Mouse (Mus musculus) hindbrain, embryonic 15.5 days (tissue): ENCODE results near the gene Mapk1ip1l. TPM values are rescaled to one million over a fixed set of nuclear protein-coding genes. Genes with fewer than 3 reads are reported as not detected.
"Not testable (repeated sequence)": the region's sequence is repeated elsewhere in the genome, so short reads cannot be mapped to it uniquely, and the experiment has no call there.

Experiments
- ATAC-seq: fragments of 200-750 bp; cut with Nextera tagmentation; 2 replicates; pipeline ENCODE4 v1.8.0; 2017; ENCODE audit warnings: low read depth, moderate number of reproducible peaks, moderate TSS enrichment; ENCODE audit not compliant: low FRiP score
- H3K27ac ChIP-seq: fragments of 300-500 bp; sonication (generic); replicated peaks from 2 replicates; pipeline ENCODE4 v1.5.1; 2015; ENCODE audit warnings: mild to moderate bottlenecking, inconsistent platforms
- H3K27me3 ChIP-seq: fragments of 300-500 bp; sonication (generic); 2 replicates; pipeline ENCODE4 v1.6.1; 2015; ENCODE audit warnings: control low read depth, inconsistent platforms
- H3K36me3 ChIP-seq: fragments of 300-500 bp; sonication (generic); 2 replicates; pipeline ENCODE4 v1.6.1; 2015; ENCODE audit warnings: control low read depth, inconsistent platforms
- H3K4me1 ChIP-seq: fragments of 300-500 bp; sonication (generic); replicated peaks from 2 replicates; pipeline ENCODE4 v1.6.1; 2015; ENCODE audit warnings: control low read depth, inconsistent platforms
- H3K4me2 ChIP-seq: fragments of 300-500 bp; sonication (generic); 2 replicates; pipeline ENCODE4 v1.6.1; 2015; ENCODE audit warnings: moderate library complexity, mild to moderate bottlenecking, inconsistent platforms
- H3K4me3 ChIP-seq: fragments of 300-500 bp; sonication (generic); 2 replicates; pipeline ENCODE4 v1.5.1; 2015; ENCODE audit warnings: mild to moderate bottlenecking, inconsistent platforms
- H3K9ac ChIP-seq: fragments of 300-500 bp; sonication (generic); 2 replicates; pipeline ENCODE4 v1.6.1; 2015; ENCODE audit warnings: inconsistent platforms
- H3K9me3 ChIP-seq: fragments of 300-500 bp; sonication (generic); 2 replicates; pipeline ENCODE4 v1.6.1; 2016; ENCODE audit warnings: control low read depth, inconsistent platforms
- WGBS: fragments of 180-500 bp; shearing (Covaris S2); methylation state at CpG from one replicate; pipeline ENCODE4 v1.1.7; 2015; 5-methylcytosine and 5-hydroxymethylcytosine counted together
- polyA plus RNA-seq: library from polyadenylated mRNA; unstranded; fragments of >200 nt; fragmentation: Nextera tagmentation; extraction: Ambion mirVana; gene quantifications from 2 replicates; pipeline ENCODE4 v1.2.1, GENCODE M21; 2015

The Mapk1ip1l gene
- polyA plus RNA-seq, 1 experiment from 2014 or later: 47.6 TPM

DNA sequence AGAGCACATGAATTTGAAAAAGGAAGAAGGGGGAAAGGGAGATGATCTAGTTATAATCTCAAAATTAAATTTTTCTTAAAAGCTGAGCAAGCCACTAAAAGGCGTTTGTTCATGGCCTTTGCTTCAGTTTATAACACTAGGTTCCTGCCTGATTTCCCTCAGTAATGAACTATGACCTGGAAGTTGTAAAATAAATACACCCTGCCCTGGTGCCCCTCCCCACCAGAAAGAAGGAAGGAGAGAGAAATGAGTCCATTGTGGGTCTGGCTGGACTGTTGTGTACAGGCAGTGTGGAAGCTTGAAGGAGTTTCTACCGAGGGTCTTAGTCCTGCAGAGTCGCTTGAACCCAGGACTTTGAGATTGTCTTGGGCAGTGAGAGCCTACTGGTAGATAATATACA lies 9.6 kb downstream of the Mapk1ip1l start:
- no peak for ATAC-seq

DNA sequence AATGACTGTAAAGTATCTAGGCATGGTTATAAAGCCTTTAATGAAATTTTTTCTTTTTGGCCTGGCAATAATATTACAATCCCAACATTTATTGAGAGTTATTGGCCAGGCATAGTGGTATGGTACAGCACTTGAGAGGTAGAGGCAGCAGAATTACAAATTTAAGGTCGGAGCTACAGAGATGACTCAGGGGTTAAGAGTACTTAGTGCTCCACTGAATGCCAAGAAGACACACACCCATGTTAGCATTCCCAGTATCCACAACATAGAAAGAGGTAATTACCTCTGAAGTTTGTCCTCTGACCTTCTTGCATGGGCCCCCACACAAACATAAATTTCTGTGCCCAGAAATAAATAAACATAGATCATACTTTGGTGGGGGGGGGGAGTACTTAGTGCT lies 11.0 kb downstream of the Mapk1ip1l start:
- H3K9ac ChIP-seq: no peak overlapping the region
- no peak overlapping the region for H3K4me3 ChIP-seq
- H3K27ac ChIP-seq: no peak overlapping the region
- H3K4me2 ChIP-seq: no peak overlapping the region
- H3K4me1 ChIP-seq: 0 out of 2 replicates have a peak, but pooled peaks cover 3% of the 10 kb centered on the region
- ATAC-seq: no peak
- peaks cover 28% of the 10 kb centered on the region for H3K36me3 ChIP-seq
- H3K27me3 ChIP-seq: no peaks in the 10 kb centered on the region
- WGBS: 97% methylated on average over 1 of the region's 1 CpGs
- H3K9me3 ChIP-seq: no peaks in the 10 kb centered on the region

More for the DNA sequence above, 9.6 kb downstream of the Mapk1ip1l start:
- peaks cover 24% of the 10 kb centered on the region for H3K36me3 ChIP-seq
- peaks cover 11% of the 10 kb centered on the region; the same call in 1 of the 2 replicates for H3K4me1 ChIP-seq
- H3K4me2 ChIP-seq: no peak overlapping the region
- no peaks in the 10 kb centered on the region for H3K9me3 ChIP-seq
- no peak overlapping the region for H3K9ac ChIP-seq
- no peak overlapping the region for H3K27ac ChIP-seq
- no peaks in the 10 kb centered on the region for H3K27me3 ChIP-seq
- no peak overlapping the region for H3K4me3 ChIP-seq
- WGBS: 90% methylated on average over 3 of the region's 3 CpGs

DNA sequence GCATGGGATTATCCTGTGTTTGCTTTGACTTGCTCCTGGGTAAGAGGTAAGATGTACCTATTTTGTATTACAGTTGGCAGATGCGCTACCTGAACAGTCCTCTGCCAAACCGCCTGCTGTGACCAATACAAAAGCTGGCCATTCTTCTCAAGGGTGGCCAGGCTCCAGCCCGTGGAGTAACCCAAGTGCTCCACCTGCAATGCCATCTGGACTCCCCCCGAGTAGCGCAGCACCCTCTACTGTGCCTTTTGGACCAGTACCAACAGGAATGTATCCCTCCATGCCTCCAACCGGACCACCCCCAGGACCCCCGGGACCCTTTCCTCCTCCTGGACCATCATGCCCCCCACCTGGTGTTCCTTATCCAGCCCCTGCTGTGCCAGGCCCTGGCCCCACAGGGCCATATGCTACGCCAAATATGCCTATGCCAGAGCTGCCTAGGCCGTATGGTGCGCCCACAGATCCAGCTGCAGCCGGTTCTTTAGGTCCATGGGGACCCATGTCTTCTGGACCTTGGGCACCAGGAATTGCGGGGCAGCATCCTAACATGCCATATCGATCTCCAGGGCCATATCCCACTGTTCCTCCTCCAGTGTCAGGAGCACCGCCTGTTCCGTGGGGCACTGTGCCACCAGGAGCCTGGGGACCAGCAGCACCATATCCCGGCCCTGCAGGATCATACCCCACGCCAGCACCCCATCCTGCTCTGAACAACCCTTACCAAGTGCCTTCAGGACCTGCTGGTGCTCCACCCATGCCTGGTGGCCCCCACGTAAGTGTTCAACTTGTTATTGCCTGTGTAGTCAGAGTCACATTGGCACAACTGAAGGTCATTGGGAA lies 12.5 kb downstream of the Mapk1ip1l start:
- 90% methylated on average over 18 of the region's 18 CpGs for WGBS
- Histone ChIP-seq H3K4me2 (no peak overlapping the region), H3K27me3 (no peaks in the 10 kb centered on the region), H3K4me1 (no peaks in the 10 kb centered on the region), H3K4me3 (no peak overlapping the region), H3K9ac (no peak overlapping the region), H3K9me3 (no peaks in the 10 kb centered on the region), H3K27ac (no peak overlapping the region), H3K36me3 (peaks cover 30% of the 10 kb centered on the region)
- 0 out of 2 replicates have a peak, but pooled peaks have one; percentile 27 for ATAC-seq

DNA sequence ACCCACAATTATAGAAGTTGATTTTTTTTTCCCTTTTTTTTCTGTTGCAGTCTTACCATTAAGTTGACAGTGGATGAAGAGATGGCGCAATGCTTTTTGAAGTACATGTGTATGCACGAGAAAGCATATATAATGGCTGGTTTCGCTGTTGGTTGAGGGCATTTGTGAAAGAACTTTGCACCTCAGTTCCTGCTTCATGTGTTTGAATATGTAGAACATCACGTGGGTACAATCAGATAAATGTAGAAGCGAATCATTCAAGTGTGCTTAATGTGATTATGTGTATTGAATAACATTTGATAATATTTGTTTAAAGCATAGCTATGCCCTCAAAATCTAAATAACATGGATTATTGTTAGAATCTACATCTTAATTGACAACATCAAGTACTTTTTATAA lies 21.3 kb downstream of the Mapk1ip1l start:
- no peak for ATAC-seq
- Histone ChIP-seq H3K27me3 (no peaks in the 10 kb centered on the region), H3K9me3 (no peaks in the 10 kb centered on the region), H3K4me1 (no peaks in the 10 kb centered on the region), H3K4me2 (no peak overlapping the region), H3K4me3 (no peak overlapping the region), H3K36me3 (peaks cover 11% of the 10 kb centered on the region; the same call in 1 of the 2 replicates), H3K9ac (no peak overlapping the region), H3K27ac (no peak overlapping the region)
- WGBS: 95% methylated on average over 5 of the region's 5 CpGs

DNA sequence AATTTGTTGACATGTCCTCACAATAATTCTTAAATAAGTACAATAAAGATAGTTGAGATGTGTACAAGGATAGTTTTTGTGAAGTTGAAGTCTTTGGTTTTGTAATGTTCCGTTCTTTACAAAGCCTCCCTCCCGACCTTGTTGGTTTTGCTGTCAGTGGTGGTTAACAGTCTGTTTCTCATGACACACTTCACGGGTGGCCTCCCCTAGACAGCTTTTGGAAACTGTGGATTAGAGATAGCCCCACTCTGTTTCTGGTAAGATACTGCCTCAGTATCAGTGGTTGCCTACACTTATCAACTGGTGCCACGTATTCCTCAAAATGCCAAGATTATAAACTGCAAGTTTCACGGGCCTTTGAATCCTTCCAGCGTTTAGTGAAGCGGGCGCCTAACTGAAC lies 23.5 kb downstream of the Mapk1ip1l start:
- WGBS: 95% methylated on average over 7 of the region's 8 CpGs
- not testable (repeated sequence) for H3K27ac ChIP-seq, H3K4me1 ChIP-seq, H3K27me3 ChIP-seq, H3K4me2 ChIP-seq, H3K9me3 ChIP-seq, H3K9ac ChIP-seq, H3K4me3 ChIP-seq, ATAC-seq
- H3K36me3 ChIP-seq: peaks cover 11% of the 10 kb centered on the region; the same call in 1 of the 2 replicates

DNA sequence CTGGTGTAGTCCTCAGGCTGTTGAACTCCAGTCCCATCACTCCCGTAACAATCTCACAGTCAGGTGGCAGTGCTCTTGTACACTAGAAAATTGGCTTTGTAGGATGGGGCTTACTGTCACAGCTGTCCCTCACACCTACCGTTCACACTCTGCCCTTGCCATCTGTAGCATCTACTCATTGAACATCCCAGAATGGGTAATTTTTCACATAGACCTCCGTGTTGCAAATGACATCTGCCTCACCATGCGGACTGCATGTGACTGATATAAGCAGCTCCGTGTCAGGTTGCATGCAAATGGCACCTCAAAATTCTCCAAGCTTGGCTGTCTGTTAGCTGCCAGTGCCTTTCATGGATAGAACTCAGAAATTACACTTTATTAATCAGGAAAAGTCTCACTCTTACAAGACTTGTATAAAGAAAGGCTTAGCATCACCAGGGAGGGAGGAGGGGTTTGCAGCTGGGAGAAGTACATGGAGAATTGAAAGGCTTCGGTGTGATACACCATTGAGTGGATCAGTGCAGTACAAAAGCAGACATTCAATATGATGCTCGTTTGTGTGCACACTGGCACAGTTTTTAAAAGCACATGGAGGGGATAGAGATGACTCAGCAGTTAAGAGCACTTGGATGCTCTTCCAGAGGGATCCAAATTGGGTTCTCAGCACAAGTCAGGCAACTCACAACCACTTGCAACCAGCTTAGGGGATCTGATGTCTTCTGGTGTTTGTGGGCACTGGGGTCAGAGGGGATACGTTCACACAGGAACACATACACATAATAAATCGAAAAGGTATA lies 28.1 kb downstream of the Mapk1ip1l start:
- 83% methylated on average over 9 of the region's 9 CpGs for WGBS

DNA sequence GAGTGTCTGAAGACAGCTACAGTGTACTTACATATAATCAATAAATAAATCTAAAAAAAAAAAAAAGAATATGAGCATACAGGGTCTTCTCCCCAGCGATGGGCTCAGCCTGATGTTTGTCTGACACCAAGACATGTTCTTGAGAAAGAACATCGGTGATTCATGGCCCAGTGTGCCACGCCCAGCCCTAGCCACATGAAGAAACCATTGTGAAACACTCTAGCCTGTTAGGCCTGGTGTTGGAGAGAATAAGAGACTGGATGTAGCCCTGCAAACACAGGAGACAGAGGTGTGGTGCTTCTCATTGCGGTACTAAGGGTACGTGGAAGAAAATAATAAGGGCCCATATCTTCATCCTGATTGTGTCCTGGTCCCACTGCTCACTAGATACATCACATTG lies 29.3 kb downstream of the Mapk1ip1l start:
- no peaks in the 10 kb centered on the region for H3K4me1 ChIP-seq
- ATAC-seq: no peak
- H3K9ac ChIP-seq: no peak overlapping the region
- WGBS: 91% methylated on average over 5 of the region's 5 CpGs
- no peak overlapping the region for H3K27ac ChIP-seq
- H3K4me3 ChIP-seq: no peak overlapping the region
- 0 out of 2 replicates have a peak, but pooled peaks cover 4% of the 10 kb centered on the region for H3K36me3 ChIP-seq
- H3K27me3 ChIP-seq: no peaks in the 10 kb centered on the region
- no peaks in the 10 kb centered on the region for H3K9me3 ChIP-seq
- no peak overlapping the region for H3K4me2 ChIP-seq

More for the DNA sequence above, 28.1 kb downstream of the Mapk1ip1l start:
- no peaks in the 10 kb centered on the region for H3K27me3 ChIP-seq
- no peaks in the 10 kb centered on the region for H3K4me1 ChIP-seq
- no peak overlapping the region for H3K9ac ChIP-seq
- H3K36me3 ChIP-seq: 0 out of 2 replicates have a peak, but pooled peaks cover 4% of the 10 kb centered on the region
- no peak overlapping the region for H3K27ac ChIP-seq
- no peak overlapping the region for H3K4me3 ChIP-seq
- no peak overlapping the region for H3K4me2 ChIP-seq
- ATAC-seq: no peak
- no peaks in the 10 kb centered on the region for H3K9me3 ChIP-seq

DNA sequence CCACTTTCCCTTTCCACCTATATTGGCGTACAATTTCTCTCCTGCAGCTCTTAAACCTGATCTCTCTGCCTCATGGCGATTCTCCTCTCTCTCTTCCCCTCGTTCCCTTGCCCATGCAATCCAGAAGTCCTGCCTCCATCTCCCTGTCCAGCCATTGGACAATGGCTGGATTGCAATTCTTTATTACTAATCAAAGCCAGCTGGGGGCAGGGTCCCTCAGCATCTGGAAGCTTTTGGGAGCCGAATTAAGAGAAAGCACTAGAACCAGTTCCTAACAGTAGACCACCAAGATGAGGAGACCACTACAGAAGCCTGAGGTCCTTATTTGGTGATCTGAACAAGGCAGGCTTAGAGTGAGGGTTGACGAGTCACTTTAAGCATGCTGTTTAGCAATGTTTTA lies 33.9 kb downstream of the Mapk1ip1l start:
- H3K36me3 ChIP-seq: no peaks in the 10 kb centered on the region
- H3K9me3 ChIP-seq: no peaks in the 10 kb centered on the region
- 70% methylated on average over 5 of the region's 5 CpGs for WGBS

DNA sequence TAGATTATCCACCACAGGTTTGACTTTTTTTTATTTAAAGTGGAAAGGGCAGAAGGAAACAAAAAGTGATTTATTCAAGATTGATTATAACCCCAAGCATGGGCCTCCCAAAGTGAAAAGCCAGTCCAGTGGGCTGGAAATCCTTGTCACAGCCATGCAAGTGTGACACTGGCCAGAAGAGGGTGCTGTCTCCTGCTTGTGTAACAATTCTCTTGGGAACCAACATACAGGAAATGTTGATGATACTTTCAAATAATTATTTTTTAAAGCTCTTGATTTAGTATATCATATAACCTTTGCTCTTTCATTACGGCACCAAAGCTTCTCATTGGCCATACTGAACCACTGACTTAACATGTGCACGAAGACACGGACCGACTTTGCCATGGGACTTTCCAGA lies 36.8 kb downstream of the Mapk1ip1l start:
- Histone ChIP-seq H3K9ac (no peak overlapping the region), H3K27ac (no peak overlapping the region), H3K27me3 (no peaks in the 10 kb centered on the region), H3K4me3 (no peak overlapping the region), H3K36me3 (no peaks in the 10 kb centered on the region), H3K4me2 (no peak overlapping the region), H3K4me1 (no peaks in the 10 kb centered on the region), H3K9me3 (no peaks in the 10 kb centered on the region)
- ATAC-seq: no peak
- 84% methylated on average over 4 of the region's 4 CpGs for WGBS

More for the DNA sequence above, 33.9 kb downstream of the Mapk1ip1l start:
- Histone ChIP-seq H3K27me3 (no peaks in the 10 kb centered on the region), H3K27ac (no peak overlapping the region), H3K9ac (no peak overlapping the region), H3K4me1 (no peaks in the 10 kb centered on the region), H3K4me3 (no peak overlapping the region), H3K4me2 (no peak overlapping the region)
- ATAC-seq: no peak

DNA sequence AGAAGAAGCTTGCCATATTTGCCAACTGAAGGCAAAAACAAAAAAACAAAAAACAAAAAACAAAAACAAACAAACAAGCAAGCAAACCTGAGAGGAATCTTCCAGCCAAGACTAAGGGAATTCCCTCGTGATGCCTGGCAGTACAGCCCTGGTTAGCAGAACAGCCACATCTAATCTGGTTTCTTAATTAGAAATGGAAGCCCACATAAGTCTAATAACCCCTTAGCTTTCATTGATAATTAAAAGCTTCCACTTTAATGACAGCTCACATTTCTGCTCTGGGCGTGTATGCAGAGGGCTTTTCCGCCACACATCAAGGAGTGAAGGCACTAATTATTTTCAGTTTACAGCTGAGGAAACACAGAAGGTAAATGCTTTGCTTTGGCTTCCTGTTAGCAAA lies 37.2 kb downstream of the Mapk1ip1l start:
- Histone ChIP-seq H3K9ac (no peak overlapping the region), H3K4me1 (no peaks in the 10 kb centered on the region), H3K36me3 (no peaks in the 10 kb centered on the region), H3K27me3 (no peaks in the 10 kb centered on the region), H3K4me3 (no peak overlapping the region), H3K4me2 (no peak overlapping the region), H3K27ac (no peak overlapping the region), H3K9me3 (no peaks in the 10 kb centered on the region)
- peak; percentile 61; the same call in 1 of the 2 replicates for ATAC-seq
- WGBS: 64% methylated on average over 3 of the region's 3 CpGs

DNA sequence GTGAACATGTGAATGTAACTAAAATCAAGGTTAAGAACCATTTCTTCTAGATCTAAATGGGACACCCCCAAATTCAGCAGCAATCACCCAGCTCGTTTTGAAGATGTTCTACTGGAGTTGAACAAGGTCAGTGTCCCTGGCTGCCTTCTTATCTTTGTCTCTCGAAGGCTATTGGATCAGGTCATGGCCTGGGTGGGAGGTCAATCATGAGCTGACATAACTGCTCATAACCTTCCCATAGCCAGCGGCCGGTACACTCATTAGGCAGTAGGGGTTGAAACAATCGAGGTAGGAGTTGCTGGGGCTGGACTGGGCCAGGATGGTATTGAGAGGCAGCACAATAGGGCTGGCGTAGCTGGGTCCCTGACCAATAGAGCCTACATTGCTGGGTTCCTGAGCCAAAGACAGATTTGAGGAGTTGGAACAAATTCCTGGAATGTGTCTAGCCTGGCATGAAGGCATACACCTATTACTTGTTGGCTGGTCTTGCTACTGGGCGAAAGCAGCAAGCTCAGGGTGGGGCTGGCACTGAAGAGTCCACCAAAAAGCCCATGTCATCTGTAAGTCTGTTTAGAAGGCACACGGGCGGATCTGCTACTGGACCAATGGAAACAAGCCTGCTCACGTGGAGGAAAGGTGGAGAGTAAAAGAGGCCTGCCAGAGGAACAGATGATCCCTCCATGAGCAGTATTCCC lies 42.3 kb downstream of the Mapk1ip1l start:
- H3K4me1 ChIP-seq: no peaks in the 10 kb centered on the region
- H3K9me3 ChIP-seq: no peaks in the 10 kb centered on the region
- no peaks in the 10 kb centered on the region for H3K27me3 ChIP-seq
- no peak overlapping the region for H3K27ac ChIP-seq
- H3K9ac ChIP-seq: no peak overlapping the region
- H3K36me3 ChIP-seq: no peaks in the 10 kb centered on the region
- no peak overlapping the region for H3K4me2 ChIP-seq
- no peak for ATAC-seq
- WGBS: 83% methylated on average over 10 of the region's 10 CpGs
- H3K4me3 ChIP-seq: no peak overlapping the region
